Mouse (Mus musculus): ENCODE measurements around the gene Pde2a.

The Pde2a gene

DNA sequence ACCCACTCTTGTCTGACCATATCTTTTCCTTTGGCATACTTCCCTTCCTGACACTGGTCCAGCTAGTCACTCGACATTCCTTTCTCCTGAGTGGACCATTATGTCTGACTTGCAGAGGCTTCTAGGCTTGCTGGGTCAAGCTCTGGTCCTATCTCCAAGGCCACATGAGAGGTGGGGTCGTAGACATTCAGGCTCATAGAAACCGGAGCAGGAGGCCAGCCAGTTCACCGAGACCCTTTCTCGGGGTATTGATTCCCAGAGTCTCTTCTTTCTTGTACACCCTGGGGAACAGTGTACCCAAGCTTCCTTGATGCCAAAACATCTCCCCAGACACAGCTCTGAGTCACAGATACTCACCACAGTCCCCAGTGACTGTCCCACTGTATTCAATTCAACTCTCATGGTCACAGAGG lies 52.9 kb downstream of the Pde2a start:
- DNase-seq (ENCODE audit: inconsistent ontology term), result peak; percentile 80

DNA sequence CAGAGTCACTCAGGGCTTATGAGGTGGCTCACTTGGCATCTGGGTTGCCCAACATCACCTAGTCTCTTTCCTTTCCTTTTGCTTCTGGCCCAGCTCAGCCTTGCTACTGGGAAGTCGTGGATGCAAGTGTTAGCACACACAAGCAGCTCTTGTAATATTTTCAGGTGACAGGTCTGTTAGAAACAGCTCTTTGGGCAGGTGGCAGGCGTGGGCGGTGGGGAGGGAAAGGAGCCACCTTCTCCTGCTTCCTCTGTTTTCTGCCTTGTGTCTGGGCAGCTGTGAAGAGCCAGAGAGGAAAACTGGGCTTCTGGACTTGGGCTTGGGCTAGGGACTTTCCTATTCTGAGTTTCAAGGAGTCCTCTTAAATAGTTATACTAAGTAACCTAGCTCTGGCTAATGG lies 54.5 kb downstream of the Pde2a start:
- DNase-seq (ENCODE audit: inconsistent ontology term), result no peak

DNA sequence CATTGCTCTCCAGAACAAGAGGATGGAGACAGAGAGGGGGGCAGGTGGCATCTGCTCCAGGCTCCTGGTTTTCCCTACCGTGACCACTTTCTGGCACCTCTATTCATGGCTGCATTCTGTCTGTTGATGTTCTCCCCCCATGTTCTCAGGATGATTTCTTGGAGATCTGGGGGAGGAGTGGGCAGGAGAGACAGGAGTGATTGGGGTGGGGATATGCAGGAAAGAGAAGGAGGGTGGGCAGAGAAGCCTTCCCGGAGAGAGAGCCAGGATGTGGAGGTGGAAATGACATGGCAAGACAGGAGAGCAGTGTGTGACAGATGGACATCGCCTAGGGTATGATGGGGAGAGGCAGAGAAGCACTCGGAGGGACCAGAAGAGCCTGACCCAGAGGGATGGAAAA lies 55.0 kb downstream of the Pde2a start:
- DNase-seq (ENCODE audit: inconsistent ontology term), result no peak

DNA sequence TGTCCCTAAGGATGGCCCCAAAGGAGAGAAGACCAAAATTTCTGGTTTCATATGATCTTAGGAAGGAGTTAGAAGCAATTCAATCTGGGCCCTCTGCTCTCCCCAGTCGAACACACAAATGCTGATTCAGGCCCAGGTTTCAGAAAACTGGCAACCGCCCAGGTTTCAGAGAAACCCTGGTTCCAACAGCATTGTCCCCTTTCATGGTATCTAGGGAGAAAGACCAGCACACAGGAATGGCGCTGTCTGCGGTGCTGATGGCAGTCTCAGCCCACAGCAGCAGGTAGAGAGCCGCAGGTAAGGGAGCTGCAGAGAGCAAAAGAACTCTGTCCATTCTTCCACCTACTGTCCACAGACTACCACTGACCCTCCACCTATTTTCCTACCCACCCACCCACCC lies 55.7 kb downstream of the Pde2a start:
- no peak for DNase-seq (ENCODE audit: inconsistent ontology term)

GRCm38 (mm10) chr7:101478099-101478498 lies 56.6 kb downstream of the Pde2a start:
- DNase-seq (ENCODE audit: inconsistent ontology term), result no peak

DNA sequence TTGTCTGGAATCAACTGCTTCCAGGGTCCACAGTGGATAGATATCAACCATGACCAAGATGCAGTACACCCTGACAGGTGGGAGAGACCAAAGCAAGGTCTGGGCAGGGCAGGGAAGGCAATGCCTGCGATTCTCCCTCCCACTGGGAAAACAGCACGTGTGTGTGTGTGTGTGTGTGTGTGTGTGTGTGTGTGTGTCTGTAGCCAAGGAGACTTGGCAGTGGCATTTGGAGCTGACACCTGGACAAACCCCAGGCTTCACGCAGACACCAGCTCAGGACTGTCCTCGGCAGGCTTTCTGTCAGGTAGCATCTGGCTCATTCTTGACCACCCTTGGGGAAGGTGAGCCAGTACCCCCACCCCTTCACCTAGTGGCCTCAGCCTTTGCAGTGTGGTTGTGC lies 58.4 kb downstream of the Pde2a start:
- no peak for DNase-seq (ENCODE audit: inconsistent ontology term)

DNA sequence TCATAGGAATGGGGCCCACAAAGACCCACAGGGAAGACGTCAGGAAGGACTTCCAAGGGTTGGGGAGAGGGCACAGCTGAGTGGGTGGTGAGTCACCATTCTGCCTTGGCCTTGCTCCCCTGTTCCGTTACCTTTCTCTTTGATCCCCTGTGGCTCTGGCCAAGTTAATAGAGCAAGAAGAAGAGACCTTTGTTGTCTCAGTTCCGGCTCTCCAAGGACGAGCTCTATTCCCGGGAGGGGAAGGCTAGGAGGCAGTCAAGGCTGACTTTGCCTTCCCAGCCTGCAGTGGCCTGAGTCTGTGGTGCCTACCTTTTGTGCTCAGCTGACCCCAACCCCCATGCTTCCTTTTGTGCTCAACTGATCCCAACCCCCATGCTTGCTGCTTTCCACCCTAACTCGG lies 59.2 kb downstream of the Pde2a start:
- no peak for DNase-seq (ENCODE audit: inconsistent ontology term)

GRCm38 (mm10) chr7:101481872-101482498 lies 60.5 kb downstream of the Pde2a start:
- no peak for DNase-seq (ENCODE audit: inconsistent ontology term)

GRCm38 (mm10) chr7:101482499-101483081 lies 61.1 kb downstream of the Pde2a start:
- DNase-seq (ENCODE audit: inconsistent ontology term), result no peak

GRCm38 (mm10) chr7:101483498-101484115 lies 62.1 kb downstream of the Pde2a start:
- DNase-seq (ENCODE audit: inconsistent ontology term), result no peak

DNA sequence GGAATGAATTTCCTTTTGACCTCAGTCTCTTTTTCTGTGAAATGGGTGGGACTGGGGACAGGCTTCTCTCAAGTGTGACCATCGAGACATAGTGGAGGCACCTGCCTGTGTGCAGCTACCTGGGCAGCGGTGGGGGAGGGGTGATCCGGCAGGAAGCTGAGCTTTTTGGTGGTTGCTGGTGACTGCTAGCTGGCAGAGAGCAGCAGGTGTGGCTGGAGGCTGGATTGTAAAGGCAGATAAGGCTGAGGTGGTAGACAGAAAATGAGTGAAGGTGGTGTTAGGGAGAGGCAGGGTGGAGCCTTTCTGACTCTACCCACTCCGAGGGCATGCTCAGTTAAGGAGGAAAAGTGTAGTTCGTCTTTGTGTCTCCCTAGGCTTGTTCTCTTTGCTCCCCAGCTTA lies 65.6 kb downstream of the Pde2a start:
- DNase-seq (ENCODE audit: inconsistent ontology term), result no peak

GRCm38 (mm10) chr7:101490952-101491351 lies 69.5 kb downstream of the Pde2a start:
- DNase-seq (ENCODE audit: inconsistent ontology term), result no peak

DNA sequence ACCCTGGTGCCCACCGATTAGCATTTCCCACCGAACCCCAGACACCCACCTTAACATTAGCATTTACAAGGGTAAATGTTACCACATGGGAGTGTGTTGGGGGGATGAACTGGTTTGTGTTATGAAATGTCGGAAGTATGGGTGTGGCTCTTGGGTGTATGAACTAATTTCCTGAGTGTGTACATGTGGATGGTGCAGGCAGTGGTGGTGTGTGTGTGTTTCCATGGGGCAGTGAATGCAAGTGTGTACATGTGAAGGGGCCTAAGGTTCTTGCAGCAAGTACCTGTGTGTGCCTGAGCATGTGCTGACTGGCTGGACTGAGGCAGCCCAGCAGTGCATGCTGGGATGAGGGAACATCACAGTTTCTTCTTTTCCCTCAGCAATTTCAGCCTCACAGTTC lies 76.9 kb downstream of the Pde2a start:
- no peak for DNase-seq (ENCODE audit: inconsistent ontology term)

DNA sequence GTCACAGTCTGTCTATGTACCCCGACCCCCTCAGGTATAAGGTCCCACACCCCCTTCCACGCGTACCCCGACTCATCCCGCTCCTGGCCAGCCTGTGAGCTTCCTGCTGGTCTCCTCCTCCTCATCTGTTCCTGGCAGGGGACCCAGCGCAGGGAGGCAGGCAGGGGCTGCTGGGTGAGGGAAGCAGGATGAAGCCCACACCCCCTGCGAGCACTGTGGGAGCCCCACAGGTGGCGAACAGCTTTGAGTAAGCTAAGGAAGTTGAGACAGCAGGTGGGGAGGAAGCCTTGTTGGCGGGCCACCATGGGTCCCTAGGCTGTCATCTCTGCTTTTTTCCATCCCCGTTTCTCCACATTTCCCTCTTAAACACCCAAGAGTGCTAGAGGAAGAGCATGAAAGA lies 77.8 kb downstream of the Pde2a start:
- DNase-seq (ENCODE audit: inconsistent ontology term), result no peak

DNA sequence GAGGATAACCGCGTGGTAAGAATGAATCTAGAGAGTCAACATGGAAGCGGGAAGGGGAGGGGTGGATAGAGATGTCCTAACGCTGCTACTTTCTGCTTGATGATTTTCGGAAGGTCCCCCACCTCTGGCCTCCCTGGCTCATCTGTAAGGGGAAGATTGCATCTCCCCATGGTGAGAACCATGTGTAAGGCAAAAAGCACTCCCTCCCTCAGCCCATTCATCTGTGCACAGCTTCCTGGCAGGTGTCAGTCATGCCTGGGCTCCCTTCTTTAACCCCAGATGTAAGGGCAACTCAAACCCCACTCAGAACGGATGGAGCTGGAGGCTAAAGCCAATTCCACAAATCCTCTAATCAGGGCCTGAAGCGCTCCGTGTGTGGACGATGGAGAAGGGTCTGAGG lies 78.2 kb downstream of the Pde2a start:
- DNase-seq (ENCODE audit: inconsistent ontology term), result no peak

GRCm38 (mm10) chr7:101501236-101501635 lies 79.7 kb downstream of the Pde2a start:
- no peak for DNase-seq (ENCODE audit: inconsistent ontology term)

GRCm38 (mm10) chr7:101501675-101502074 lies 80.2 kb downstream of the Pde2a start:
- no peak for DNase-seq (ENCODE audit: inconsistent ontology term)

DNA sequence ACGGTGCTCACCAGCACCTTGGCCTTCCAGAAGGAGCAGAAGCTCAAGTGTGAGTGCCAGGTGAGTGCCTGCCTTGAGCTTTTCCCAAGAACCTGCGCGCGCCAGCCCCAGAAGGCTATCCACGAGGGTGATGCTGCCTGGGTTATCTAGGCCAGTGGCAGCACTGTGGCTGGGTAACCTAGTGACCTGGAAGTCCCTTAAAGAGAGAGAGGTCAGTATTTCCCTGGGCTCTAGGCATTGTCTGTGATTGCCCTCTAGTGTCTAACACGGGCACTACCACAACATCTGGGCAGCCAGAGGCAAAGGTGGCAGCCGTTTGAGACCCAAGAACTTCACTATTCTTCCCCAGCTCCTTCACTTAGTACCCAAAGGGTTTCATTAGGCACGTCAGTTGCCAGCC lies 81.9 kb downstream of the Pde2a start:
- peak; percentile 44 for DNase-seq (ENCODE audit: inconsistent ontology term)

GRCm38 (mm10) chr7:101503803-101504202 lies 82.3 kb downstream of the Pde2a start:
- no peak for DNase-seq (ENCODE audit: inconsistent ontology term)

DNA sequence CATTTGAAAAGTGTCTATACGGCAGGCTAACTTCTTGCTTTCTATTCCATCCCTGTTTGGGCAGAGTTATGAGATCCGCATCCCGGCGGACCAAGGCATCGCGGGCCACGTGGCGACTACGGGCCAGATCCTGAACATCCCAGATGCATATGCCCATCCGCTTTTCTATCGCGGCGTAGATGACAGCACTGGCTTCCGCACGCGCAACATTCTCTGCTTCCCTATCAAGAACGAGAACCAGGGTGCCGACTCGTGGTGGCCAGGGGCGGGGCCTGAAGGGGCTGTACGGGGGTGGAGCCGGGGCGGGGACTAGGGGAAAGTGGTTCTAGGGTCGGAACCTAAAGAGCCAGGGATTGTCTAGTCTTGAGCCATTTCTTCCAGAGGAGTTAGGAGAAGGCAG lies 83.0 kb downstream of the Pde2a start:
- DNase-seq (ENCODE audit: inconsistent ontology term), result peak; percentile 59

DNA sequence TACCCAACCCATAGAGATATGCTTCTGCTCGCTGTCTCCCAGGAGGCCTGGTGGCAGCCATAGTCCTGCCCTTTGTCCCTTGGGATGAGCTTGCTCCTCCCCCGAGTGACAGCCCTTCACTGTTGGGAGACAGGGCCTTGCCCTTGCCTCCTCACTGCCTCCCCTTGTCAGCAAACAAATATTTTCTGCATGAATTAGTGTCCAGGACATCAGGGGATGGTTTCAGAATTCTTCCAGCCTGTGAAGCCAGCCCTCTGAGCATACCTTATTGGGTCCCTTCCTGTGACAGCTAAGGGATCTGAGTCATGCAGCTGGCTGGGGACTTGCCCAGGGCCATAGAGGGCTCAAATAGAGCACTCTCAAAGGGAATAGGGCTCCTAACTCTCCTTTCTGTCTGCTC lies 87.7 kb downstream of the Pde2a start:
- DNase-seq (ENCODE audit: inconsistent ontology term), result peak; percentile 88

DNA sequence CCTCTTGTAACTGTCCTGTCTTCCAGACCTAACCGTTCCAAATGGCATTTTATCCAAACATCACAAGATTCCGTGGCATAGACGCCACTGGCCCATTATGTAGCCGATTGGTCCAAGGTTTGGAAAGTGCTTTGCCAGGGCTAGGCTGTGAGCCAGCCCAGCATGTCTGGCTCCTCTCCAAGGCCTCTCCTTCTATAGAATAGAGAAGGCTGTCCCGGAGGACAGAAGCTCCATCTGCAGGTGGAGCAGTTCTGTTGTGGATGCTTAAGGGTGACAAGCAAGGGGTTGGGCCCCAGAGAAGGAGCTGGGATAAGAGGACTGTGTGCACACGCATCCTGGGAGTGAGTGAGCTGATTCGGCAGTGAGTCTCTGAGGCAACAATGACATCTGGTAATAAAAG lies 92.2 kb downstream of the Pde2a start:
- peak; percentile 67 for DNase-seq (ENCODE audit: inconsistent ontology term)

- DNase-seq (ENCODE audit: inconsistent ontology term), result no peak
Observed at GRCm38 (mm10) chr7:101514768-101515167, 93.3 kb downstream of the Pde2a start.

DNA sequence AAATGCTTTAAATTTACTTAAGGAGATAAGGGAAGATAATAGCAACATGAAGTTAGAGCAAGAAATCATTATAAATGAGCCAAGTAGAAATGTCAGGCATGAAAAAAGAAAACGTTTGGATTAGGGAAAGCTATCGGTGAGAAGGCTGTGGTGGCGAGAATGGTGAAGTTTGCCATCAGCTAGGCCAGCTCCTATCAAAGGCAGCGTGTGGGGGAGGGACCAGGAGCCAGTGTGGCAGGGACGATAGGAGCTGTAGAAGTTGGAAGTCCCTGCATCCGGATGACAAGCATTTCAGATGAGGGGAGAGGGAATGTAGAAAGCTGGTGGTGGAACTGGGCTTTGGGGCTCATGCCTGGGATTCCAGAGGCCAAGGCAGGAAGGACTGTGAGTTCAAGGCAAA lies 93.8 kb downstream of the Pde2a start:
- no peak for DNase-seq (ENCODE audit: inconsistent ontology term)

Measured in Muller cell, postnatal 12 days (primary cell).